ENCODE assay signal across 10 mouse cellular contexts in the genomic region with DNA sequence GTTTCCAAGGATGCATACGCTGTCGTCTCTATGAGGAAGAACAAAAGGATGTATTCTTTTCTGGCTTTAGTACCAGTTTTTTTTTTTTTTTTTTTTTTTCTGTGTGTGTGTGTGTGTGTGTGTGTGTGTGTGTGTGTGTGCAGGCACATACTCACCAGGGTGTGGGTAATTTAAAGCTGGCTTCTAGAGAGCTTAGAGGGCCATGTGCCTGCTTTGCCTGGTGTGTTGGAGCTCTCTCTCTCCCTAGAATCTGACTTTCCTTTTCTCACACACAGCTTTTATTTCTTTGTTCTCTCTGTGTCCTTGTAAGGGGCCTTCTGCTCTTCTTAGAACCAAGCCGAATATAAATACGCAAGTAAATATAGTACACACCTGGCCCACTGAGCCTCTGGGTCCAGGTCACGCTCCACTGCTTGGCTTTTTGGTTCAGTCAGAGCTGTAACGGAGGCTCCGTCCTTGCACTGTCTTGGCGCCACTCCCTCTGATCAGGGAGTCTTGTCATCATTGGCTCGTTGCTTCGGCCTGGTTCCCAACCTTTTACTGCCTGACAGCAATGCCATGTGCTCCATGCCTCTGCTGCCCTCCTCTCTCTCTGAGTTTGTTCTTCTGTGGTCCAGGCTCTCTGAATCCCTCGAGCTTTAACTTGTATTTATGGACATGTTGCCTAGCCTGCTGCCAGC.
DNase-seq lines count a peak whose midpoint lies in the region; ATAC-seq and TF ChIP-seq lines count a peak whose summit lies in the region.
"Had no signal": no experiment of that assay in that cellular context is flagged by ENCODE, and none has a peak within 500 bp of the region (broad histone marks: within the 10 kb centered on the region; RNA-seq: fewer than 3 reads in every experiment).

No protein-coding gene starts in this region.

- TF ChIP-seq CTCF in gastrocnemius, adult 2 months (IDR thresholded peaks at IDR 0.05), result no peak

- no peak overlapping the region for H3K9ac ChIP-seq in midbrain, embryonic 12.5 days (replicated peaks)

- 63% methylated on average over 11 of the region's 11 CpGs for WGBS in midbrain, embryonic 12.5 days

- H3K4me2 ChIP-seq in midbrain, embryonic 12.5 days (replicated peaks), result no peak overlapping the region

- peak overlapping the region; percentile 77 for H3K27ac ChIP-seq in gastrocnemius, adult 2 months
- no peak overlapping the region for H3K27ac ChIP-seq in midbrain, embryonic 12.5 days (replicated peaks)
- H3K27ac ChIP-seq: kidney, postnatal 0 days had no signal

- H3K9me3 ChIP-seq in midbrain, embryonic 12.5 days, result no peaks in the 10 kb centered on the region

- intact Hi-C loops in gastrocnemius, adult 2 months (cut with DNase I), result loop anchor here (5.0 kb wide), 1 partner anchor 53 kb away; no protein-coding TSS in a partner anchor

- H3K36me3 ChIP-seq in midbrain, embryonic 12.5 days, result no peaks in the 10 kb centered on the region

- H3K27me3 ChIP-seq in midbrain, embryonic 12.5 days, result no peaks in the 10 kb centered on the region

- peak; percentile 16; the same call in 1 of the 2 replicates for ATAC-seq in midbrain, embryonic 12.5 days (ENCODE audit: low FRiP score, low read depth)
- ATAC-seq: activated CD4-positive, CD25-positive, alpha-beta regulatory T cell, adult 4 months had no signal

- peaks cover 3% of the 10 kb centered on the region; the same call in 1 of the 2 replicates for H3K4me1 ChIP-seq in midbrain, embryonic 12.5 days

- peak; percentile 5 to 9 for DNase-seq in kidney, adult 8-10 months
- DNase-seq in kidney, adult 9 months, result no peak
- peak; percentile 48 to 52 for DNase-seq in adrenal gland, postnatal 36 days
- DNase-seq in gastrocnemius, adult 2 months, result peak; percentile 85
- DNase-seq in adipocyte (ENCODE audit: low spot score), result no peak
- DNase-seq in thymus, postnatal 0 days (ENCODE audit: low spot score), result no peak
- DNase-seq in liver, result no peak

- peak overlapping the region; percentile 26; the same call in 1 of the 2 replicates for H3K4me3 ChIP-seq in gastrocnemius, adult 2 months
- no peak overlapping the region for H3K4me3 ChIP-seq in midbrain, embryonic 12.5 days

Comparison
In these comparisons a context has a peak if more than half of its experiments do, and no peak if none do; other contexts are left out.
1. DNase-seq: peak in kidney, adult 8-10 months (2 of 2), adrenal gland, postnatal 36 days (2 of 2) and gastrocnemius, adult 2 months (single experiment); none in kidney, adult 9 months (single experiment), adipocyte (single experiment), thymus, postnatal 0 days (single experiment) and liver (single experiment).